Mouse (Mus musculus): Measurements from ENCODE around the gene Fhad1.

The Fhad1 gene

DNA sequence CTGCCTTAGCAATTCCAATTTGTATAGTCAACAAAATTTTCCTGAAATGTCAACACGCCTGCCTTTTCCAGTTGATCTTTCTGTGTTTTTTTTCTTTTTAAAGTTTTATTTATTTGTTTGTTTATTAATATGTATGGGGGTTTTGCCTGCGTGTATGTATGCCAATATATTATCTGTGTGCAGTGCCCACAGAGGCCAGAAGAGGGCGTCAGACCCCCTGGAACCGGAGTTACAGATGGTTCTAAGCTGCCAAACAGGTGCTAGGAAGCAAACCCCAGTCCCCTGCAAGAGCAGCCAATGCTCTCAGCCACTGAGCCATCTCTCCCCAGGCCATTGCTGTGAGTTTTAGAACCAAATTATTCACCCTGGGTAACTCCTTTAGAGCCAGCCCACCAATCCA lies 76.3 kb downstream of the Fhad1 start:
- DNase-seq (ENCODE audit: low spot score in 2 of 2), result no peak

- no peak for DNase-seq (ENCODE audit: low spot score in 2 of 2)
Observed at GRCm38 (mm10) chr4:141932785-141933574, 81.9 kb downstream of the Fhad1 start.

- no peak for DNase-seq (ENCODE audit: low spot score in 2 of 2)
Observed at GRCm38 (mm10) chr4:141931526-141931925, 83.4 kb downstream of the Fhad1 start.

GRCm38 (mm10) chr4:141930001-141930400 lies 84.9 kb downstream of the Fhad1 start:
- no peak for DNase-seq (ENCODE audit: low spot score in 2 of 2)

DNA sequence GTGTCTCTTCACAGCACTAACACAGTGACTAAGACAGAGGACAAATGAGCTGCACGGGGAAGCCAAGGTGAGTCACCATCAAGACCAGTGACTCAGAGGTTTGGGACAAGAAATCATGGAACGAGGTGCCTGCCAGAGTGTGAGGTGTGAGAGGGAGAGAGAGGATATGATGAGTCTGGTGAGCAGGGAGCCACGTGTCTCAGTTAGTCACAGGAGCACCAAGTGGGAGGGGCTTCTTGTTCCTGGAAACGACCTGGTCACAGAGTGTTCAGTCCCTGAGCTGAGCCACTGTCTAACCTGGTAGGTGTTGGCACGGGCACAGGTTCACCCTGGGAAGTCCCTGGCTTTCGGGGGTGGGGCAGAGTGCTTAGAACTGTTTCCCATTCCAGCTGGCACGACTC lies 86.0 kb downstream of the Fhad1 start:
- DNase-seq (ENCODE audit: low spot score in 2 of 2), result peak; percentile 43 to 53

DNA sequence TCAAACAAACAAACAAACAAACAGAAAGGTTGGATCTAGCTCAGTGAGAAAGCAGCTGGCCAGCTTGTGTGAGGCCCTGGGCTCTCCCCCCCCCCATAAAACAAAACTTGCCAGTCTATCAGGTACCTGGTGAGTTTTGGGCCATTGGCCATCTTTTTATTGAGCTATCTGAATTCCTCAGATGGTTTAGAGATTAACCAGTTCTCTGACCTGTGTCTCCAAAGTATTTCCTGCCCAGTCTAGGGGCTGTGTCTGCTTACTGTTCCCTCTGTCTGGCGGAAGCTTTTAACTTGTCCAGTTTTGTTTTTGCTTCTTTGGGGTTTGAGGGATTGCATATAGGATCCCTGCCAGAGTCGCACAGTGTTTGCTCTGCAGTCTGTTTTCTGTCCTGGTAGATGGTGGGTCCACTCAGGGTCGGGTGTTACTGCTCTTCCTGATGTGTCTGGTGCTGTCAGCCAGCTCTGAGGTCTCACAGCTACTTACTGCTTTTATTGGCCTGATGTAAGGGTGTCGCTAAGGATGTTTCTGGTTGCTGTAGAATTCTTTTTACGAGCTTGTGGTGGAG lies 89.0 kb downstream of the Fhad1 start:
- no peak for DNase-seq (ENCODE audit: low spot score in 2 of 2)

GRCm38 (mm10) chr4:141923961-141924360 lies 90.9 kb downstream of the Fhad1 start:
- peak in 1 of 2 experiments; percentile 20 for DNase-seq (ENCODE audit: low spot score in 2 of 2)

DNA sequence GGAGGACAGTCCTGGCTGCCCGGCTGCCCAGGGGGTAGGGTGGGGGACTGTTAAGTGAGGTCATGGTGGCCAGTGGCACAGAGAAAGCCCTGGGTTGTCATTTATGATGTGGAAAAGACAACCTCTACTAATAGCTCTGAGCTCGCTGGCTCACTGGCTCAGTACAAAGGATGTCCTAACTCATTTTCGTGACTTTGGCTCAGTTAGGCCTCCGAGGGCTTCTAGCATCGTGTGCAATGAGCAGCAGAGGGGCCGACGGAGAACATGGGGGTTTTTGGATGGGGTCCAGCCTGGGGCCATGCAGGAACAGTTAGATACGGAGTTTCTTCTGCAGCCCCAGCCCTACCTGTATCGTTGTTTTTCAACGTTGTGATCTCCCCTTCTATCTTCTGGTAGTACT lies 94.5 kb downstream of the Fhad1 start:
- DNase-seq (ENCODE audit: low spot score in 2 of 2), result no peak

DNA sequence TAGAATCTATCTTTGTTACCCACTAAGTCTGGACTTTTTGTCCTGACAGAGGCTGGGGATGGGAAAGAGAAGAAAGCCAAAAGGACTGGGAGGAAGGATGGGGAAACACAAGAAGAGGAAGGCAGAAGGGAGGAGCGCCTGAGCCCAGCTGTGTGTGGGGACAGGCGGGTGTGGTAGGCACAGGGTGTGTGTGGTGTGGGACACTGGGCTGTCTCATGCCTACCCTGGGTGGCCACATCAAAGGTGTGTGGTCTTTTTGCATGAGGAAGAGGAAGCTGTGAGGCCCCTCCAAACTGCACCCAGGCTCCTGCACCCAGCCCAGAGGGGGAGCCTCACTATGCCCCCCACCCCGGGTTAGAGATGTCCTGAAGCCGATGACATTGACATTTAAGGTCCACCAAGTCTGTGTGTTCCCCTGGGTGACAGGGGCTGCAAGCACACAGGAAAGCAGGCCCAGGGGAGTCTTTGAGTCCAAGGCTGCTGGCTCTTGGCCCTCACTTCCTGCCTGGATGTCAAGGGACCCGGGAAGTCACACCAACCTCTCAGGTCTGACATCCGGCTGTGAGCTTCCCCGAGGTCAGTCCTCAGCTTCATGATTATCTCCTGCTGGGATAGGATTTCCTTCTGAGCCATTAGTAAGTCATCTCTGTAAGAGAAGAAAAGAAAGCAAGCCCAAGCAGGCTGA lies 97.0 kb downstream of the Fhad1 start:
- no peak for DNase-seq (ENCODE audit: low spot score in 2 of 2)

DNA sequence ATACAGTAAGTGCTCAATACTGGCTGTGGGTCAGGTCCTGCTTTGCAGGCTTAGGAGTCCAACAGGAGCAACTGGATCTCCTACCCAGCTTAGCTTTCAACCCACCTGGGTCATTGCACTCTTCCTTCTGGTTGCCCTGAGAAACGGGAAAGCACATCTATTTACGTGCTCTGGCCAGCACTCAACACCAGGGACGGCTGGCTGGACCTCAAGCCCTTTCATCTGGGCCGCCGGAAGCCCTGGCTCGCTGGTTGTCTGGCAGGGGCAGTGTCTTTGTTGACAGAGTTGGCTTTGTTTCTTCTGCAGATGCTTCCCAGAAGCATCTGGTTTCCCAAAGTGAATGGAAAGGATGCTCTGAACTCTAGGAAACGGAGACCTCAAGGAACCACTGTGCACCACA lies 100.8 kb downstream of the Fhad1 start:
- DNase-seq (ENCODE audit: low spot score in 2 of 2), result peak in 1 of 2 experiments; percentile 31

DNA sequence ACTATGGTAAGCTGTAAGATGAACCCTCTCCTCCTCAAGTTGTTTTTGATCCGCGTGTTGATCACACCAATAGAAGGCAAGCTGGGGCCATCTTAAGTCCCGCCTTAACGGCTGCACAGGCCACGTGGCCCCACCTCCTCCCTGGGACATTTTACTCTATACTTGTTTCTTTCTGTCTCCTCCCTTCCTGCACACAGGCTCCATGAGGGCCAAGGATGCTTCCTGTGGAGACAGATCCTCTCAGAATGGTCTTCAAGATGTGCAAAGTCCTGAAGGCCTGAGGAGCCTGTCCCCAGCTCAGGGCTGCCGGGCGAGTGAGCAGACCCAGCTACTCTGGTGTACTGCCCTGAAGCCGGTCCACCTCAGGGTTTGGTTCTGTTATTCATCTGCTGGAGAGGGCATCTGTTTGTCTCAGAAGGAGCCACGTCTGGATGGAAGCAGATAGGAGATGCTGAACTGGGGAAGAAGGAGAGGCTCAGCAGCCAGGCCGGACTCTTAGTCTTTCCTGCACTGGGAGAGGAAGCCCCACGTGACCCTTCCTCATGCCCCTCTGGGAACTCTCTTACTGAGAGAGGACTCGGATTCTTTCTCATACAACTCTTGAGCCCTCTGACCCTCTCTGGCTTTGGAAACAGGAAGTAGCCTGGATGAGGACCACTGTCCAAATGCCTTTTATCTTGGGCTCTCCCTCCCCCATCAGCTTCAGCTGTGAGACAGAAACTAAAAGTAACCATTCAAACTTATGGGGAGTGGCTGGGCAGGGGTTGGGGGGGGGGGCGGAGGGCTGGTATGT lies 101.5 kb downstream of the Fhad1 start:
- DNase-seq (ENCODE audit: low spot score in 2 of 2), result no peak

DNA sequence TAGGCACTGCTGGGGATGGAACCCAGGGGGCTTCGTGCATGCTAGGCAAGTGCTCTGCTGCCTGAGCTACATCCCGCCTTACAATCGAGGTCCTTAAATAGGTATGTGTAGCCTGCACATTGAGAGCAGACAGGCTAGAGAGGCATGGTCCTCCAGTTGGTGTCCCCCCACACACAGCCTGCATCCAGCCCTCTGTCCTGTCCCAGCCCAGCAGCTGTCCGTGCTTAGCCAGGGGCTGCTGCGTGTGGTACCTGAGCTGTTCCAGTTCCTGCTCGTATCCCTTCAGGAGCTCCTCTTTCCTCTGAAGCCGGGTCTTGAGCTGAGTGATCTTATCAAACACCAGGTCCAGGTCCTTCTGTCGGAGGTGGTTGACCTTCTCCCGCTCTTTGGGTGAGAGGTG lies 110.2 kb downstream of the Fhad1 start:
- no peak for DNase-seq (ENCODE audit: low spot score in 2 of 2)

DNA sequence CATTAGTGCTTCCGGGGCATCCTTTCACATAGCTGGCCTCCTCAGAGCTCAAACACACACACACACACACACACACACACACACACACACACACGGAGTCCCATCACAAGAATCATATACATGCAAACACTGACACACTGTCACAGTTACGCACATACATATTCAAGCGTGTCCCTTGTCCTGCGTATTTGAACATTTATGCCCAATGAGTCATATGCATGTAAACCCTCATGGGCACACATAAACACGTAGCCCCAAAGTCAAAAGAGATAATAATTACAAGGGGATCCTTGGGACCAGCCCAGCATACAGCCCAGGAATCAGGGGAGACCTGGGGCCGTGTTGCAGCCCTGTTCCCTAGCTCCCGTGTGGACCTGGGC lies 112.4 kb downstream of the Fhad1 start:
- no peak for DNase-seq (ENCODE audit: low spot score in 2 of 2)

GRCm38 (mm10) chr4:141901711-141902478 lies 113.0 kb downstream of the Fhad1 start:
- DNase-seq (ENCODE audit: low spot score in 2 of 2), result no peak

- no peak for DNase-seq (ENCODE audit: low spot score in 2 of 2)
Observed at GRCm38 (mm10) chr4:141900421-141900820, 114.5 kb downstream of the Fhad1 start.

GRCm38 (mm10) chr4:141899936-141900335 lies 114.9 kb downstream of the Fhad1 start:
- no peak for DNase-seq (ENCODE audit: low spot score in 2 of 2)

- no peak for DNase-seq (ENCODE audit: low spot score in 2 of 2)
Observed at GRCm38 (mm10) chr4:141898905-141899304, 116.0 kb downstream of the Fhad1 start.

DNA sequence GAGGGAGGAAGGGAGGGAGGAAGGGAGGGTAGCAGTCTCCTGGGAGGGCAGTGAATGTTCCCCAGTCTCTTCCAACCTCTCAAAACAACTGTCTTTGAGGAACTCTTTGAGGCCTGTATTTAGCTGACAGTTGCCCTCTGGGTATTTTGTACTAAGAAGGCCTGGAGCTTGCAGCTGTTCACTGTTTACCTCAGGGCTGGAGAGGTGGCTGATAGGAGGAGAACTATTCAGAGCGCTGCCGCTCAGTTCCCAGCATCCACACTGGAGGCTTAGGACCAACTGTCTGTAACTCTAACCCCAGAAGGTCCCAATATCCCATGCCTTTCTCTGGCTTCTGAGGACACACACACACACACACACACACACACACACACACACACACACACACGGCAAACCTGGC lies 117.0 kb downstream of the Fhad1 start:
- DNase-seq (ENCODE audit: low spot score in 2 of 2), result no peak

DNA sequence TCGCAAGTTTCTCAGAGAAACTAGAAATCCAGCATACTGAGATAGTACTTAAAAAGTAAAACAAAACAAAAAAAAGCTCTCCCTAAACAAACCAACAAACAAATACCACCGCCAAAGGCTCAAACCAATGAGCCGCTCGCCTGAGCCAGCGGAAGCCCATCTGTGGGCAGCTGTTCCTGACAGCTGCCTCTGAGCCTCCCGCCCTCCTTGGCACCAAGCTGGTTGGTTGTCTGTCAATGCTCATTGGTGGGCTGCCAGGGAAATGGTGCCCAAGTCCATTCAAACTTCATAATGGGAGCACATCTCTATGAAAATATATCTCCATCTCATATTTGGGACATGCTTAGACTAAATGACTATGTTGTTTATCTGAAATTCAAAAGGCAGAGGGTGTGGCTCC lies 117.7 kb downstream of the Fhad1 start:
- no peak for DNase-seq (ENCODE audit: low spot score in 2 of 2)

GRCm38 (mm10) chr4:141895772-141896171 lies 119.1 kb downstream of the Fhad1 start:
- no peak for DNase-seq (ENCODE audit: low spot score in 2 of 2)

- DNase-seq (ENCODE audit: low spot score in 2 of 2), result no peak
Observed at GRCm38 (mm10) chr4:141893157-141893784, 121.6 kb downstream of the Fhad1 start.

Data from frontal cortex, postnatal 36 days (tissue).